Mouse (Mus musculus) cerebellum, adult 11-12 months (tissue): ENCODE data around the gene C9.

Experiments used
- DNase-seq: peaks from one replicate; pipeline ENCODE4 v3.0.0; 2022

C9 gene

DNA sequence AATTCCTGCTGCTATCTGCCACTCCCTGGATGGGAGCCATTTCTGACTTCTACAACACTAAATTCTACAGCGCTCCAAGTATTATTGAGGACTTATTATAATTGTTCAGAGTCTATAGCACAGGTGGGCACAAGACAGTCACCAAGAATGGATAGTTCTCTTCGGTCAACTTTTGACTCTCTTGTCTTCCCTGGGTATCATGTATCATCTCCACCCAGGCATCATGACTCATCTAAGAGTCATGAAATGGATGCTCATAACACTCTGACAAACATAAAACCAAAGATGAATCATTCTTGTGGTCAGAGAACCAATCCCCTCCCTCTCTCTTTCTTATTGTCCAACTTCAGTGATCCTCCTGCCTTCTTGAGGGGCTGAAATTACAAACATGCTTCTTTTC, 47.3 kb downstream of the C9 start:
- no peak for DNase-seq

DNA sequence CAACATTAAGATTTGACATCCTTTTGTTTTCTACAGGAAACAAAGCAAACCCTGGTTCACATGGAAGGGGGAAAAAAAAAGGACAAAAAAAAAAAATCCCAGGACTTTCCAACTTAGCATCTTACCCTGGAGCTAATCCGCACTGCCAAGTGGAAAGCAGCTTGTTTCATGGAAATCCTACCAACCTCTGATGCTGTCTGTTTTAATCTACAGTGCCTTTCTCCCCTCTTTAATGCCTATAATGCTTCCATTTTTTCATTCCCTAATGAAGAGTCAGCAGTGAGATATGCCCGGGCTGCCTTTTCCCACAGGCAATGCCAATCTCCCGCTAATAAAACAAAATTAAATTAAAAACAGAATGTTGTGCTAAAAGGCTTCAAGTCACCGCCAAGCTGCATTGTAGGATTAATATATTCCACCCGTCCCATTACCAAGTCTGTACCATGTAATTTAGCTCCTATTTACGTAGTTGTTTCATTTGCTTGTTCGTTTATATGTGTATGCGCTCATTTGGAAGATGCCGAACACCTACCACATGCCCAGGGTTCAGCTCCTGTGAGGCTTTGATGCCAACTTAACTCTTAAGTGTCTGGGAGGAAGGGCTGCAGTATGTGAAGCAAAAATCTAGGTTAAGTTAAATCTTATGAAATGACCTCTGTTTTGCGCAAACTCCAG, 53.4 kb downstream of the C9 start:
- DNase-seq, result no peak

DNA sequence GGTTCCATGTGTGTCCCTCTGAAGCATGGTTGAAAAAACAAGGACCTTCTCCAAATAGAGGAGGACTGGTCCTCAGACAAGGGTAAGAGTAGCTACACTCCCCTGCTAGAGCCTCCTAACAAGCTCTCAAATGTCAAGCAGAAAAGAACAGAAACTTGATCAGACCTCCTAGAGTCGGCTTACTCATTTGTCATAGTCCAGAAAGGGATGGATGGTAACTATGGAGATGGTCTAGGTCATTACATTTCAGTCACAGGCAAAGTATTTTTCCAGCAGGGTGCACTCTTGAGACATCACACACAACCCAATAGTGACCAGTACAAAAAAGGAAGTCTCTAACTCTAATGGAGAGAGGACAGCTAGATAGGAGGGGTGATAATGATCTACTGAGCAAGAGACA, 55.7 kb downstream of the C9 start:
- DNase-seq, result no peak

DNA sequence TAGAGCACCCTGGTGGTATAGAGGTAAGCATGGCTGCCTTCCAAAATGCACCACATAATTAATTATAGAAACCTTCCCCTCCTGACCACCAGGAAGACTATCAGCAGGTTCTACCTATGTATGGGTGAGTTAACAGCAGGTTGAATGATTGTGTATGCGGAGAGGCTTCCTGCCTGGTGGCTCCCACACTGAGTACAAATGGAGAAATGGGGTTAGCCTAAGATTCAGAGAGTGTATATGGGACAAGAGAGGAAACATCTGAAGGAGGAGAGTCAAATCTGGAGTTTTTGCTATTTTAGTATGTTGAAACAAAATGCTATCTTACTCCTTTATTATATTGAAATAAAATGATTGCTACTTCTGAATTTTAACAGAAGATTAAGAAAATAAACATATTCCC, 72.4 kb downstream of the C9 start:
- no peak for DNase-seq

DNA sequence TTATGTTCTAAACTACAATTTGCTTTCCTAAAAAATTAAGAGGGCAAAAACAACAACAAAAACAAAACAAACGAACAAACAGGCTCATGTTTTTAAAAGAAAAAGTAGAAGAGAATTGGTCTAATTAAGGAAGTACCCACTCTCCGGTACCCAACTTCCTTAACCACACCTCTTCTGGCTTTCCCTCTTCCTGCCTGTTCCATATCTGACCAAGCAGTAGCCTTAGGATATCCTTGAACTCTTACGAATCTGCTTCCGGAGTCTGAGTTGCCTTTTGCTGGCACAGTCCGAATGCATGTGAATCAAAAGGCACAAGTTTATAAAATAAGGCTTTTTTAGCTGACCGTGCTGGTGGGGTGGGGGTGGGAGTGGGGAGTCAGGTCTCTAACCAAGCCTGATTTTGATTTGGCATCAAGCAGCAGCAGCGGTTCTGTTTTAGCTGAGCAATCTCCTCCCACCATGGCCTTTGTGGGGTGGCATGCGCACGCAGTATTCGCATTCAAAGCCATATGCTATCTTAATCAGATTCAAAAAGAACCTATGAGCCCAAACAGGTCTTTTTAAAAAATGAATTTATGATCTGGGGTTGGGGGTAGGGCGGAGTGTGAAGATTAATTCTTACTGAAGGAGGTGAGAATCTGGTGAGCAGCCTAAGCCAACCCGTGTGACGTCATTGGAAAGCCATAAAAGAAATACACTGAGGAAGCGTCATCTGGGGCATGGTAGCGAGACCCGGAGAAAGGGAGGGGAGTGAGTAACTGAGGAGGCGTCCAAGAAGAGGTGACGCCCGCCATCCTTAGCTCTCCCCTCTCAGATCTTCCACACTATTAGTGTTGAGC, 74.5 kb downstream of the C9 start:
- no peak for DNase-seq

DNA sequence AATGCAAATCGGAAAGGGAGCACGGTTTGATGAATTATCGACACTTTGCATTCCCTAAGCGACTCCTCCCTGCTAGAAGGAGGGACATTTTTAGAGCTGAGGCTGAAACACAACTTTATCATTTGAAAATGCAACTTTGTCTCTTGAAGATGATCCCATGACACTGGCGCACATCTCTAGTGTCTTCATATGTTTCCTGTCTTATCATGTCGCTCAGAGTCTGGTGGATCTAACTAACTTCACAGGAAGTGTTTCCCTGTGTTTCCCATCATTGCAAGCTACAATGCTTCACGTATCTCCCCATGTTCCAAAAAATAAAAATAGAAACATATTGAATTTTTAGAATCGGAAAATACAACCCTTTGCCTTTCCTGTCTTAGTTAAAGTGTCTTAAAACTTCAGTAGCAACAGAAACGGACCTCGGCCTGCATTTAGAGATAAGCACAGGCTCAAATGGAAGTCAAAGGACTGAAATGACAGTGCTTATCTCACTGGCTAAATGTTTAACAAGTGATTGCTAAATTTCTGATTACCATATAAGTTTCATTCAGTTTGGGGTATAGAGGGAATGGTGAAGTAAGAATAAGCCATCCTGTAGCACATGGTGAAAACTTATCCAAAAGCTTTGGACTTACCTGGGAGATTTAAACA, 75.5 kb downstream of the C9 start:
- DNase-seq, result no peak

DNA sequence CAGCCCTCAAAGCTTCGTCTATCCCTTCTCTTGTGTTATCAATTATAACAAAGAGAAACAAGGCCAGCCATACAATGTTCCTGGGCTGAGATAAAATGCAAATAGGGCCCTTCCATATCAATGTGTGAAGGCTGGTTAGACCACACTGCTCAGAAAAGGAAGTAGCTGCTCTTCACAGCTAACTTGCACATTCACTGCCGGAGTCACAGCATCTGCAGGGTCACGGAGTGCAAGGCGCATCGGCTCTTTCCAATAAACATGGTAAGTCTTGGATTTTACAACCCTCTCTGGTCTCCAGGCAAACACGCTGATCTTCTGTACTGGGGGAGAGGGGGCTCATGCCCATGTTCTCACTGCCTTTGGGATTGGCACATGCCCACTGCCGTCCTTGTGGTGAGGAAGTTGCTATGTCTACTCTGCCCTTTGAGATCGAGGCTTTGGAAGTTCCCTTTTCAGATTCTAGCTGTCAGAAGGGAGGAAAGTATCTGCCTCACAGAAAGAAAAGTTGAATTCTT, 77.6 kb downstream of the C9 start, which contains the start of gene Fyb:
TSS of gene Fyb (plus strand) at position 201 of the 515 bp plus-strand sequence.
- DNase-seq, result no peak

DNA sequence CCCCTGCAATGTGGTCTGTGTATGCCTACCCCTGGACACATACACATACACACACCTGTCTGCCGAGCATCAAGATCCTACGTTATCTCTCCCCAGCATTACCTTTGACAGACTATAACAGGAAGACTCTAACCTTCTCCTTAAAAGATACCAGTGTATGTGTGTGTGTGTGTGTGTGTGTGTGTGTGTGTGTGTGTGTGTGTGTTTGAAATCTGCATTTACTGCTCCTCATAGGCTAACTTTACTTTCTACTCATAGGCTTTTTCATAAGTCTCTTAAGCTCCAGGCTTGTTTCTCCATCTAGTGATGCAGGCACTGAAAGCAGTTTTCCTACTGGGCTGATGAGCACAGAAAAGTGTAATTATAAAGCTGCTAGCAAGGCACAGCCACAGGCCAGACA, 79.7 kb downstream of the C9 start:
- DNase-seq, result no peak

DNA sequence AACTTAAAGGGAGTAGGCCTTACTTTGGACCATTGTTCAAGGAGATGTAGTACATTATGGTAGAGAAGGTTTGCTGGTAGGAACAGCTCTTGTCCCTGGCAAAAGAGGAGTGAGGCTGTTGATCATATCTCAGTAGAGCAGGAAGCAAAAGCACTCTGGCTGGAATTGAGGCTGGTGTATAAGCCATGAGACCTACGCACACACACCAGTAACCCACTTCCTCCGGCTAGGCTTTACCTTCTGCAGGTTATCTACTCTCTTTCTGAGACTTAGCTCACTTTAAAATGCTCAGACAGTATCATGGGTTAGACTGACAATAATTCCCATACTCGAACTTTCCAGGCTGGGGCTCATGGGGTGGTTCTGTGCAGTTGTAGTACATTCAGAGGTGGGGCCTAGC, 80.3 kb downstream of the C9 start:
- no peak for DNase-seq

DNA sequence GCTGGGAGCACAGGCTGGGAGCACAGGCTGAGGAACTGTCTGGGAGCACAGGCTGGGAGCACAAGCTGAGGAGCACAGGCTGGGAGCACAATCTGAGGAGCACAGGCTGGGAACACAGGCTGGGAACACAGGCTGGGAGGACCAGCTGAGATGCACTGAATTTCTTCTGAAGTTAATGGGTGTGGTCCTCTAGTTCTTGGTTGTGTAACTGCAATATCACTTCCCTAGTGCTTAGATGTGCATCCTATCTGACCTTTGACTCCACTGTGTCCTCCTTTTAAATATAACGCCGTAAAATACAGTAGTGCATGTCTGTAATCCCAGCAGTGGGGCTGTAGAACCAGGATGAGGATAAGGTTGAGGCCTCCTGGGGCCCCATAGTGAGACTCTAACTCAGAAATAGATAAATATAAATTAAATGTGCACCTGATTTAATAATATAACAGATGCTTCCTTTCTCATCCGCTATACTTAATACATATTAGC, 88.8 kb downstream of the C9 start:
- no peak for DNase-seq

DNA sequence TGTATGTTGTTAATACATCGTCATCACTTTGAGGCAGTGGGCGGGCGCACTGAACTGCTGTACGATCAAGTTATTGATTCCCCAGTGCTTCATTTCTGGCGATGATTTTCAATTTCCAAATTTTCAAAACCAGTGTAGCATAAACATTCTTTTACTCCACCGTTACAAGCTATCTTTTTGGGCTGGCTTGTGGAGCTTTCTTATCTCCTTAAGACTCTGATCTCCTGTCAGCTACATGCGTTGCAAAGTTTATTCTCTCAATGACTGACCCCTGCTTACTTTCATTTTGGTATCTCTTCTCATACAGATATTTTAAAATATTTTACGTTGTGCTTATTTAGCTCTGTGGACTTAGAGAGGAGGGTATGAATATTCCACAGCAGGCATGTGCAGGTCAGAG, 89.5 kb downstream of the C9 start:
- no peak for DNase-seq

DNA sequence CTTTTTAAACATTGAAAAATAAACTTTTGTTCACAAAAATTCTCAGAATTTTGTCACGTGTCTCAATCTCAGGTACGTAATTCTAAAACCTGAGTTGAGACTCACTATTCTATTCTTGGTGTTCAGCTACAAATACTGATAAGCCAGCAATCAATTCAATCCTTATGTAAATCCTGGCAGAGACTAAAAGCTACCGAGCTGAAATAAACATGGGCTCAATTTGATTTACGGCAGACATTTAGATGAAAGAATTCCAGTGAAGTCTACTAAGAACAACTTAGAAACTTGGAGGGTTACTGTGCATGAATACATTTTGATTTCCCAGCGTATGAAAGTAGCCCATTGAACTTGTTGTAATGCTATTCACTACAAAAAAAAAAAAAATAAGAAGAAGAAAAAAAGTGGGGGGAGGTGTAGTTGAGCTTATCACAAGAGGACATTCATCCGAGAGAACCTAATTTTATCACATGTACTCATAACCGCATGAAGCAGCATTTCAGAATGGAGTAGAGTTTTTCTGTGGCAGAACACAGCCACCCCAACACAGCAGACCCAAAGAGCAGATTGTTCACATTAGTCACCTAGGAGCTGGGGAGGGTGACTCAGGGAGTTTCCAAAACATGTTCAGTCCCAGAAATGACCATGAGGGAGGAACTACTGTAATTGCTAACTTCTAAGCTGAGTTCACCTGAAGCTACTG, 94.7 kb downstream of the C9 start:
- DNase-seq, result no peak
